Mouse (Mus musculus): ENCODE measurements around the gene Ppox. TPM values are rescaled to one million over a fixed set of nuclear protein-coding genes. Genes with fewer than 3 reads are reported as not detected.

The Ppox gene
- polyA plus RNA-seq, 1 experiment from 2014 or later: 68.0 TPM

- Histone ChIP-seq H3K27me3 (no peaks in the 10 kb centered on the region), H3K27ac (no peak overlapping the region), H3K4me1 (peaks cover 6% of the 10 kb centered on the region; the same call in 1 of the 2 replicates), H3K4me2 (no peak overlapping the region), H3K4me3 (replicated peaks) (no peak overlapping the region), H3K36me3 (replicated peaks) (peaks cover 41% of the 10 kb centered on the region), H3K9me3 (no peaks in the 10 kb centered on the region), H3K9ac (no peak overlapping the region)
- 84% methylated on average over 5 of the region's 5 CpGs for WGBS
- ATAC-seq (ENCODE audit: low FRiP score): no peak
These were observed 48.6 kb downstream of the Ppox start for GRCm38 (mm10) chr1:171232348-171232747.

GRCm38 (mm10) chr1:171231844-171232243, 49.1 kb downstream of the Ppox start:
- H3K4me2 ChIP-seq: no peak overlapping the region
- H3K27me3 ChIP-seq: no peaks in the 10 kb centered on the region
- no peak overlapping the region for H3K4me3 ChIP-seq (replicated peaks)
- H3K9me3 ChIP-seq: no peaks in the 10 kb centered on the region
- H3K4me1 ChIP-seq: peaks cover 6% of the 10 kb centered on the region; the same call in 1 of the 2 replicates
- H3K9ac ChIP-seq: no peak overlapping the region
- ATAC-seq (ENCODE audit: low FRiP score): no peak
- 72% methylated on average over 4 of the region's 4 CpGs for WGBS
- no peak overlapping the region for H3K27ac ChIP-seq
- peaks cover 36% of the 10 kb centered on the region for H3K36me3 ChIP-seq (replicated peaks)

GRCm38 (mm10) chr1:171230215-171230614, 50.8 kb downstream of the Ppox start:
- H3K4me1 ChIP-seq: peaks cover 6% of the 10 kb centered on the region; the same call in 1 of the 2 replicates
- no peak overlapping the region for H3K9ac ChIP-seq
- H3K4me2 ChIP-seq: no peak overlapping the region
- WGBS: 29% methylated on average over 3 of the region's 3 CpGs
- ATAC-seq (ENCODE audit: low FRiP score): no peak
- peaks cover 21% of the 10 kb centered on the region for H3K36me3 ChIP-seq (replicated peaks)
- no peak overlapping the region for H3K4me3 ChIP-seq (replicated peaks)
- no peaks in the 10 kb centered on the region for H3K27me3 ChIP-seq
- no peaks in the 10 kb centered on the region for H3K9me3 ChIP-seq
- no peak overlapping the region for H3K27ac ChIP-seq

GRCm38 (mm10) chr1:171229750-171230149, 51.2 kb downstream of the Ppox start:
- Histone ChIP-seq H3K9ac (no peak overlapping the region), H3K4me1 (peaks cover 6% of the 10 kb centered on the region; the same call in 1 of the 2 replicates), H3K4me3 (replicated peaks) (no peak overlapping the region), H3K4me2 (no peak overlapping the region), H3K27me3 (no peaks in the 10 kb centered on the region), H3K36me3 (replicated peaks) (peaks cover 16% of the 10 kb centered on the region), H3K27ac (no peak overlapping the region), H3K9me3 (no peaks in the 10 kb centered on the region)
- 39% methylated on average over 6 of the region's 6 CpGs for WGBS
- no peak for ATAC-seq (ENCODE audit: low FRiP score)

GRCm38 (mm10) chr1:171227879-171228278, 53.1 kb downstream of the Ppox start:
- no peaks in the 10 kb centered on the region for H3K36me3 ChIP-seq (replicated peaks)
- 95% methylated on average over 1 of the region's 1 CpGs for WGBS
- no peaks in the 10 kb centered on the region for H3K9me3 ChIP-seq
- no peak overlapping the region for H3K27ac ChIP-seq
- H3K9ac ChIP-seq: no peak overlapping the region
- H3K4me2 ChIP-seq: no peak overlapping the region
- no peak overlapping the region for H3K4me3 ChIP-seq (replicated peaks)
- no peaks in the 10 kb centered on the region for H3K27me3 ChIP-seq
- no peak for ATAC-seq (ENCODE audit: low FRiP score)
- peaks cover 7% of the 10 kb centered on the region for H3K4me1 ChIP-seq

GRCm38 (mm10) chr1:171226780-171227179, 54.2 kb downstream of the Ppox start:
- no peak overlapping the region for H3K27ac ChIP-seq

More at GRCm38 (mm10) chr1:171226780-171227179, 54.2 kb downstream of the Ppox start:
- H3K4me1 ChIP-seq: peaks cover 9% of the 10 kb centered on the region
- no peak overlapping the region for H3K4me2 ChIP-seq
- H3K27me3 ChIP-seq: no peaks in the 10 kb centered on the region
- H3K9me3 ChIP-seq: no peaks in the 10 kb centered on the region
- ATAC-seq (ENCODE audit: low FRiP score): no peak
- no peak overlapping the region for H3K4me3 ChIP-seq (replicated peaks)
- WGBS: 38% methylated on average over 4 of the region's 4 CpGs
- no peak overlapping the region for H3K9ac ChIP-seq
- no peaks in the 10 kb centered on the region for H3K36me3 ChIP-seq (replicated peaks)

Other genes with a start within 250 kb of the Ppox start
- 4.8 and 4.9 TPM in 2 replicates for gene Fcgr3, start 216.3 kb downstream of the Ppox start, polyA plus RNA-seq (2016; fragmentation: Nextera tagmentation; extraction: Ambion mirVana)
- gene Cfap126, start 167.3 kb downstream of the Ppox start, polyA plus RNA-seq (2016; fragmentation: Nextera tagmentation; extraction: Ambion mirVana): 3.9 and 5.2 TPM in 2 replicates
- gene Sdhc, start 130.6 kb downstream of the Ppox start, polyA plus RNA-seq (2016; fragmentation: Nextera tagmentation; extraction: Ambion mirVana): 218 and 236 TPM in 2 replicates
- 0.54 and 1.0 TPM in 2 replicates for gene Mpz, start 130.5 kb downstream of the Ppox start, polyA plus RNA-seq (2016; fragmentation: Nextera tagmentation; extraction: Ambion mirVana)
- 6.7 and 7.0 TPM in 2 replicates for gene Pcp4l1, start 84.9 kb downstream of the Ppox start, polyA plus RNA-seq (2016; fragmentation: Nextera tagmentation; extraction: Ambion mirVana)
- 0.22 and 0.23 TPM in 2 replicates for gene Nr1i3, start 67.2 kb downstream of the Ppox start, polyA plus RNA-seq (2016; fragmentation: Nextera tagmentation; extraction: Ambion mirVana)
- 29.4 and 31.6 TPM in 2 replicates for gene Tomm40l, start 58.7 kb downstream of the Ppox start, polyA plus RNA-seq (2016; fragmentation: Nextera tagmentation; extraction: Ambion mirVana)
- gene Apoa2, start 56.1 kb downstream of the Ppox start, polyA plus RNA-seq (2016; fragmentation: Nextera tagmentation; extraction: Ambion mirVana): 1.5 and 2.6 TPM in 2 replicates
- 12.6 and 15.3 TPM in 2 replicates for gene Fcer1g, start 46.8 kb downstream of the Ppox start, polyA plus RNA-seq (2016; fragmentation: Nextera tagmentation; extraction: Ambion mirVana)
- 8.9 TPM in 2 replicates for gene Adamts4, start 30.8 kb downstream of the Ppox start, polyA plus RNA-seq (2016; fragmentation: Nextera tagmentation; extraction: Ambion mirVana)
- 209 and 213 TPM in 2 replicates for gene Ndufs2, start 29.8 kb downstream of the Ppox start, polyA plus RNA-seq (2016; fragmentation: Nextera tagmentation; extraction: Ambion mirVana)
- 78.1 and 78.6 TPM in 2 replicates for gene B4galt3, start 10.9 kb downstream of the Ppox start, polyA plus RNA-seq (2016; fragmentation: Nextera tagmentation; extraction: Ambion mirVana)
- 119 and 125 TPM in 2 replicates for gene Usp21, start 6.8 kb upstream of the Ppox start, polyA plus RNA-seq (2016; fragmentation: Nextera tagmentation; extraction: Ambion mirVana)
- 94.8 and 98.4 TPM in 2 replicates for gene Ufc1, start 13.8 kb upstream of the Ppox start, polyA plus RNA-seq (2016; fragmentation: Nextera tagmentation; extraction: Ambion mirVana)
- gene Dedd, start 48.0 kb upstream of the Ppox start, polyA plus RNA-seq (2016; fragmentation: Nextera tagmentation; extraction: Ambion mirVana): 48.5 and 51.0 TPM in 2 replicates
- gene Nit1, start 64.5 kb upstream of the Ppox start, polyA plus RNA-seq (2016; fragmentation: Nextera tagmentation; extraction: Ambion mirVana): 46.4 and 48.7 TPM in 2 replicates
- gene Pfdn2, start 64.5 kb upstream of the Ppox start, polyA plus RNA-seq (2016; fragmentation: Nextera tagmentation; extraction: Ambion mirVana): 167 and 178 TPM in 2 replicates
- 2.5 and 2.6 TPM in 2 replicates for gene Klhdc9, start 79.6 kb upstream of the Ppox start, polyA plus RNA-seq (2016; fragmentation: Nextera tagmentation; extraction: Ambion mirVana)
- gene Nectin4, start 88.9 kb upstream of the Ppox start, polyA plus RNA-seq (2016; fragmentation: Nextera tagmentation; extraction: Ambion mirVana): 1.0 and 1.1 TPM in 2 replicates
- gene Arhgap30, start 107.8 kb upstream of the Ppox start, polyA plus RNA-seq (2016; fragmentation: Nextera tagmentation; extraction: Ambion mirVana): 0.69 and 0.75 TPM in 2 replicates
- 175 and 190 TPM in 2 replicates for gene Usf1, start 130.1 kb upstream of the Ppox start, polyA plus RNA-seq (2016; fragmentation: Nextera tagmentation; extraction: Ambion mirVana)
- 9.0 and 11.0 TPM in 2 replicates for gene Tstd1, start 137.7 kb upstream of the Ppox start, polyA plus RNA-seq (2016; fragmentation: Nextera tagmentation; extraction: Ambion mirVana)
- gene F11r, start 156.3 kb upstream of the Ppox start, polyA plus RNA-seq (2016; fragmentation: Nextera tagmentation; extraction: Ambion mirVana): 11.1 and 11.4 TPM in 2 replicates
- 17.1 and 20.2 TPM in 2 replicates for gene Alyref2, start 222.3 kb upstream of the Ppox start, polyA plus RNA-seq (2016; fragmentation: Nextera tagmentation; extraction: Ambion mirVana)